Mouse (Mus musculus) forebrain, embryonic 15.5 days (tissue): ENCODE results near the gene Slc6a17. TPM values are rescaled to one million over a fixed set of nuclear protein-coding genes. Genes with fewer than 3 reads are reported as not detected.

Experiments
- ATAC-seq: fragments of 200-750 bp; cut with Nextera tagmentation; replicated peaks from 2 replicates; pipeline ENCODE4 v1.8.0; 2017; ENCODE audit warnings: mild to moderate bottlenecking, moderate TSS enrichment, moderate library complexity
- H3K27ac ChIP-seq: fragments of 300-500 bp; sonication (generic); replicated peaks from 2 replicates; pipeline ENCODE4 v1.5.1; 2015; ENCODE audit warnings: mild to moderate bottlenecking, inconsistent platforms
- H3K27me3 ChIP-seq: fragments of 300-500 bp; sonication (generic); 2 replicates; pipeline ENCODE4 v1.6.1; 2015; ENCODE audit warnings: inconsistent platforms
- H3K36me3 ChIP-seq: fragments of 300-500 bp; sonication (generic); 2 replicates; pipeline ENCODE4 v1.6.1; 2015; ENCODE audit warnings: mild to moderate bottlenecking, inconsistent platforms
- H3K4me1 ChIP-seq: fragments of 300-500 bp; sonication (generic); 2 replicates; pipeline ENCODE4 v1.6.1; 2015; ENCODE audit warnings: inconsistent platforms
- H3K4me2 ChIP-seq: fragments of 300-500 bp; sonication (generic); replicated peaks from 2 replicates; pipeline ENCODE4 v1.6.1; 2015; ENCODE audit warnings: mild to moderate bottlenecking, inconsistent platforms
- H3K4me3 ChIP-seq: fragments of 300-500 bp; sonication (generic); 2 replicates; pipeline ENCODE4 v1.5.1; 2015; ENCODE audit warnings: mild to moderate bottlenecking, inconsistent platforms
- H3K9ac ChIP-seq: fragments of 300-500 bp; sonication (generic); replicated peaks from 2 replicates; pipeline ENCODE4 v1.6.1; 2015; ENCODE audit warnings: mild to moderate bottlenecking, inconsistent platforms
- H3K9me3 ChIP-seq: fragments of 300-500 bp; sonication (generic); 2 replicates; pipeline ENCODE4 v1.6.1; 2016; ENCODE audit warnings: inconsistent platforms
- WGBS: fragments of 180-500 bp; shearing (Covaris S2); methylation state at CpG from one replicate; pipeline ENCODE4 v1.1.7; 2015; ENCODE audit warnings: mixed read lengths; 5-methylcytosine and 5-hydroxymethylcytosine counted together
- polyA plus RNA-seq: library from polyadenylated mRNA; unstranded; fragments of >200 nt; fragmentation: Nextera tagmentation; extraction: Ambion mirVana; gene quantifications from 2 replicates; pipeline ENCODE4 v1.2.1, GENCODE M21; 2015

The Slc6a17 gene
- polyA plus RNA-seq, 1 experiment from 2014 or later, result 17.2 TPM

DNA sequence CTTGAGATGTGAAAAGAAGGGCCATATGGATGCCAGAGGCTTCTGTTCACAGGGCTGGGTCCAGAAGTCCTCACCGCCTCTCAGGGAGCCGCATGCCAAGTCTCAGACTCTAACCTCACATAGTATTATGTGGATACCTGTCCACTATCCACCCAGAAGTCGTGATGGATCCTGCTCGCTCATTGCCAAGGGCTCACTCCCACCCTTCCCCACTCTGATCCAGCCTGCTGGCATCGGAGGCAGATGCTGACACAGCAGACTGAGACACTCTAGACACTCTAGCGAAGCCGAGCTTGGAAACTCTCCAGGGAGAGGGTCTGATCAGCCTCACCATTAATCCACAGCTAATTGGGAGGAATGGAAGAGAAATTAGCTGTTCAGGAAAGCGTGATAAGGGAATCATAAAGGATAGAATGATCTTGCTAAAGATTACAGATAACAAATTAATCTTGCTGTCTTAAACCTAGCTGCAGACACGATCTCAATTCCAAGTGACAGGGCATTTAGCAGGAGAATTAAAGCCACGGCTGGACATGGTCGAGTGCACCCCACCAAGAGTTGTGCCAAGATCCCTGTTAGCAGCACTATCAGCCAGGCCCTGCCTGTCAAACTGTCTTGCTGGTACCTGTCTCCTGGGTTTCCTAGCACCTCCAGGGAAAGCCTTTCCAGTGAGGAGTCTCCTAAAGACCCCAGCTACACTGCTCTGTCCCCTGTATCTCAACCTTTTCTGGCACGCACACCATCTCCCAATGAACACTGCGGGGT, 21.6 kb downstream of the Slc6a17 start:
- Histone ChIP-seq H3K9ac (0 out of 2 replicates have a peak overlapping the region, but pooled peaks have one; percentile 17), H3K27me3 (no peaks in the 10 kb centered on the region), H3K36me3 (no peaks in the 10 kb centered on the region), H3K4me2 (no peak overlapping the region), H3K9me3 (no peaks in the 10 kb centered on the region), H3K27ac (peak overlapping the region; percentile 69), H3K4me3 (no peak overlapping the region), H3K4me1 (peaks cover 43% of the 10 kb centered on the region)
- peak; percentile 60 for ATAC-seq
- 40% methylated on average over 13 of the region's 13 CpGs for WGBS

DNA sequence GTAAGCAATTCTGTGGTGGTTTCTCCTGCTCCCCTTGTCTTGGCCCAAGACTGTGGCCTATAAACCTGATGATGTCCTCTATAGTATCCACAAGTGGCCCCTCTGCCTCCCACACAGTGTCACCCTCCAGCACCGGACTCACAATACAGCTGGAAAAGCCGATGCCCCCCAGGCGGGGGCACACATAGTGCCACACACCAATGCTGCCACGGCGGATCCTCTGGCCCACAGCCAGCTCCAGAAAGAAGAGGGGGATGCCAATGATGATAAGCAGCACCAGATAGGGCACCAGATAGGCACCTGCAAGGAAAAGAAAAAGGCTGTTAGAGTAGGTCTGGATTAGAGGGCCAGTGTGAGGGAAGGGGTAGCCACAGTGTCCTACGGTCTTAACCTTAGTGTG, 22.3 kb downstream of the Slc6a17 start:
- no peaks in the 10 kb centered on the region for H3K9me3 ChIP-seq
- H3K4me3 ChIP-seq, result no peak overlapping the region
- no peaks in the 10 kb centered on the region for H3K36me3 ChIP-seq
- ATAC-seq, result no peak
- H3K4me1 ChIP-seq, result peaks cover 45% of the 10 kb centered on the region
- H3K27me3 ChIP-seq, result no peaks in the 10 kb centered on the region
- H3K27ac ChIP-seq, result peak overlapping the region; percentile 69
- H3K9ac ChIP-seq, result no peak overlapping the region
- H3K4me2 ChIP-seq, result no peak overlapping the region
- 77% methylated on average over 6 of the region's 6 CpGs for WGBS

DNA sequence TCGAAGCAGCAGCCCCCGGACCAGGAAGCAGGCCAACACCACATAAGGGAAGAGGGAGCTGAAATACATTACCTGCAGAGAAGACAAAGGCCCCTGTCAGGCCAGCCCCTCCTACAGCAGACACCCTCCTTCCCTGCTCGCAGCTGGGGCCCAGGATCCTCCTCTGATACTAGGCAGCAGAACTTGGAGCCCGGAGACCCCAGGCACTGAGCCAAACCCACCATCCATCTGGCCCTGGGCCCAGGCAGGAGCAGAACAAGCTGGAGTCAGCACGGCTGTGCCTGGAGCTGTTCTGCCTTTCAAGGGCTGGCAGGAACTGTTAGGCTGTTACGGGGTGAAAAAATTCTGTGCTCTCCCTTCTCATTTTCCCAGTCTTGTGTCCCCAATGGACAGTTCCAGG, 26.4 kb downstream of the Slc6a17 start:
- peaks cover 39% of the 10 kb centered on the region for H3K4me1 ChIP-seq
- 24% methylated on average over 6 of the region's 6 CpGs for WGBS
- H3K9me3 ChIP-seq, result no peaks in the 10 kb centered on the region
- H3K27me3 ChIP-seq, result no peaks in the 10 kb centered on the region
- ATAC-seq, result peak; percentile 91
- H3K36me3 ChIP-seq, result no peaks in the 10 kb centered on the region
- H3K27ac ChIP-seq, result peak overlapping the region; percentile 92
- no peak overlapping the region for H3K4me3 ChIP-seq
- H3K4me2 ChIP-seq, result no peak overlapping the region
- H3K9ac ChIP-seq, result no peak overlapping the region

DNA sequence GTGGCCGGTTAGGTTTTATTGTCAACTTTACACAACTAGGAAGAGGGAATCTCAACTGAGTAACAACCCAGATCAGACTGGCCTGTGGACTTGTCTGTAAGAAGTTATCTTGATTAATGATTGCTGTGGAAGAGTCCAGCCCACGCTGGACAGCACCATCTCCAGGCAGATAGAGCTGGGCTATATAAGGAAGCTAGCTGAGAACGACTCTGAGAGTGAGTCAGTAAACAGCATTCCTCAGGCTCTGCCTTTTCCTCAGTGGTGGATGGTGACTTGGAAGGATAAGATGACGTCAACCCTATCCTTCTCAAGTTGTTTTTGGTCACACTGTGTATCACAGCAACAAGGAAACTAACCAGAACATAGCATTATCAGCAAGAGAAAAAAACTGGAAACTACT, 29.2 kb downstream of the Slc6a17 start:
- WGBS, result 76% methylated on average over 4 of the region's 4 CpGs
- H3K9ac ChIP-seq, result no peak overlapping the region
- no peaks in the 10 kb centered on the region for H3K9me3 ChIP-seq
- no peaks in the 10 kb centered on the region for H3K27me3 ChIP-seq
- H3K4me2 ChIP-seq, result no peak overlapping the region
- H3K27ac ChIP-seq, result no peak overlapping the region
- H3K4me3 ChIP-seq, result no peak overlapping the region
- peaks cover 27% of the 10 kb centered on the region for H3K4me1 ChIP-seq
- no peaks in the 10 kb centered on the region for H3K36me3 ChIP-seq
- no peak for ATAC-seq

DNA sequence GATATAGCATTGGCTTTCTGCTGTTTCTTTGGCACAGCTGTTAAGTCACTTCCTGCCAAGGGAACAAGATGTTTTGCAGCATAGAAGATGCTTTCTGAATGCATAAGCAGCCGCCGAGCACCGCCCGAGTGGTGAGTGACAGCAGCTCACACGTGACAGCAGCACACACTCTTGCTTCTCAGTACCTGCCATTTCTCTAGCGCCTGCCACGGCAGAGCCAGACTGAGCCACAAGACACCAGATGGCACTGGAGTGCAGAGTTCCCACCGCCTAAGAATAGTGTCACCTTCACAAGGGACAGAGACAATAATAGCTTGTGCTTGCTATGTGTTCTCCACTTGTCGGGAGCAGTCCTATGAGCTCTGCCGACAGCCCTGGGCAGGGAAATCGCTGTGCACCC, 34.5 kb downstream of the Slc6a17 start:
- no peaks in the 10 kb centered on the region for H3K9me3 ChIP-seq
- peak overlapping the region; percentile 31 for H3K27ac ChIP-seq
- H3K27me3 ChIP-seq, result no peaks in the 10 kb centered on the region
- ATAC-seq, result peak; percentile 99
- peaks cover 14% of the 10 kb centered on the region for H3K4me1 ChIP-seq
- H3K9ac ChIP-seq, result no peak overlapping the region
- 20% methylated on average over 11 of the region's 11 CpGs for WGBS
- H3K36me3 ChIP-seq, result no peaks in the 10 kb centered on the region
- no peak overlapping the region for H3K4me2 ChIP-seq
- no peak overlapping the region for H3K4me3 ChIP-seq

DNA sequence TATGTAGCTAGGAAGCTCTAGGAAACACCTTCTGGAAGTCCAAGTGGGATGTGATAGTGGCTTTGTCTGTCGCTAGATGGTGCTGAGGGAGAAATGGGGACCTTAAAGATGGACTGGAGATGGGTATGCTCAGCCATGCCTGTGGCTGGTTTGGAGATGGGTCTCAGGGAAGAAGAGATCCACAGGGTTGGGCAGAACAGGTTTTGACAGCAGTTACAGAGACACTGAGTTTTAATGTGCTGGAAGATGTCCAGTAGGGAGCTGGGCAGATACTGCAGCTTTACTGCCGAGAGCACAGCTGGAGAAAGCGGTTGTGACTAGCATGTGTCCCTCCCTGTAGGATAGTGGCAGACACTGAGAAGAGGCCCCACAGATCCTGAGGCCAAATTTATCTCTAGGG, 37.2 kb downstream of the Slc6a17 start:
- WGBS, result 71% methylated on average over 3 of the region's 3 CpGs
- no peak for ATAC-seq
- no peak overlapping the region for H3K4me2 ChIP-seq
- H3K27ac ChIP-seq, result 0 out of 2 replicates have a peak overlapping the region, but pooled peaks have one; percentile 39
- H3K9me3 ChIP-seq, result no peaks in the 10 kb centered on the region
- no peaks in the 10 kb centered on the region for H3K36me3 ChIP-seq
- no peak overlapping the region for H3K4me3 ChIP-seq
- no peak overlapping the region for H3K9ac ChIP-seq
- H3K27me3 ChIP-seq, result no peaks in the 10 kb centered on the region
- peaks cover 14% of the 10 kb centered on the region for H3K4me1 ChIP-seq

DNA sequence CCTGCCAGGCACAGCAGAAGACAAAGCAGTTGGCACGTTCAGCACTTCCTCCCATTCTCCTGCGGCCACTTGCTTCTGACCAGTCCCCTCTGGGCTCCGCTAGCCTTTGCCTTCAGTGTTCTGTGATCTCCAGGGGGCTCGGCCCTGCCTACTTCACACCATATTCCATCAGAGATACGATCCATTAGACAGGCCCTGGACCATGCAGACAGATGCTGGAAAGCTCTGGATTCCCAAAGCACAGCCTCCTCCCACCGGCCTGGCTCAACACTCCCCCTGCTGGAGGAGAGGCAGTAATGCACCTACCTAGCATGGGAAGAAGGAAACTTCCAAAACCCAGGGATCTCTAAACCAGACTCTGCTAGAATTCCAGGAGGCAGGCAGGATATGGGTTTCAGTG, 45.6 kb downstream of the Slc6a17 start:
- Histone ChIP-seq H3K4me2 (no peak overlapping the region), H3K27ac (no peak overlapping the region), H3K4me3 (no peak overlapping the region), H3K9ac (no peak overlapping the region), H3K4me1 (0 out of 2 replicates have a peak, but pooled peaks cover 2% of the 10 kb centered on the region), H3K9me3 (no peaks in the 10 kb centered on the region), H3K27me3 (no peaks in the 10 kb centered on the region), H3K36me3 (no peaks in the 10 kb centered on the region)
- WGBS, result 40% methylated on average over 6 of the region's 6 CpGs
- ATAC-seq, result peak; percentile 65

DNA sequence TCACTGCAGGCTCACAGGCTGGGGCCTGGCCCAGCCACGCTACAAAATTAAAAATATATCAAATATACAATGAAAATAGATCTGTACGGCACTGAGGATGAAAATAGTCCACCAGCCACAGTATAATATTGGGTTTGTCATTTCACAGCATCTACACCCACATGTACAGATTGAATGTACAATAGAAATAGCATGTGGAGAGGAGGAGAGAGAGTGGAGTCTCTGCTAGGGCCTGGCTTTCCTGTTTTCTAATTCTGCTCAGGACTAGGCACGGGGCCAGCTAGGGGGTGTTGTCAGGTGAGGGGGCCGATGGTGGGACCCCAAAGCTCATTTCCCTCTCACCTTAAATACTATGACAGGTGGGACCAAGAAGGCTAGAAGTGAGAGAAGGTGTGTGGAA, 48.8 kb downstream of the Slc6a17 start:
- 81% methylated on average over 4 of the region's 4 CpGs for WGBS
- no peak for ATAC-seq
- Histone ChIP-seq H3K27me3 (0 out of 2 replicates have a peak, but pooled peaks cover 3% of the 10 kb centered on the region), H3K4me1 (0 out of 2 replicates have a peak, but pooled peaks cover 2% of the 10 kb centered on the region), H3K4me2 (no peak overlapping the region), H3K9ac (no peak overlapping the region), H3K27ac (no peak overlapping the region), H3K4me3 (no peak overlapping the region), H3K9me3 (no peaks in the 10 kb centered on the region), H3K36me3 (no peaks in the 10 kb centered on the region)

DNA sequence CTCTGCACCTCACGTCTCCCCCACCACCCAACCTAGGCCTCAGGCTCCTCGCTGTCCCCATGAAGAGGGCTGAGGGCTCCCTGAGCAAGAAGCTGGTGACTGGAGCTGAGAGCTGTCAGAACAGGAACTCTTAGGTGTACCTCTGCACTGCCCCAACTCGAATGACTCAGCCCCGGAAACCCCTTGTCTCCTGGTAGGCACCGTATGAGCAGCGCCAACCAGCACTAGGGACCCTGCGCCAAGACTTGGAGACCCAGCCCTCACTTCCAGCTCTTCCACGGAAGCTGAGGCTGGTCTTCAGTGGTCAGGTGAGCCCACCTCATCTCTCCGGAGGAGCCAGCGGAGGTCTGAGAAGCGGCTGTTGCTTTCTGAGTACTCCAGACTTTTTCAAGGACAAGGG, 49.7 kb downstream of the Slc6a17 start:
- no peak overlapping the region for H3K4me2 ChIP-seq
- 91% methylated on average over 11 of the region's 11 CpGs for WGBS
- no peak overlapping the region for H3K27ac ChIP-seq
- no peak overlapping the region for H3K4me3 ChIP-seq
- H3K9ac ChIP-seq, result no peak overlapping the region
- 0 out of 2 replicates have a peak, but pooled peaks cover 2% of the 10 kb centered on the region for H3K4me1 ChIP-seq
- H3K9me3 ChIP-seq, result no peaks in the 10 kb centered on the region
- no peaks in the 10 kb centered on the region for H3K36me3 ChIP-seq
- no peak for ATAC-seq
- H3K27me3 ChIP-seq, result peaks cover 5% of the 10 kb centered on the region; the same call in 1 of the 2 replicates

DNA sequence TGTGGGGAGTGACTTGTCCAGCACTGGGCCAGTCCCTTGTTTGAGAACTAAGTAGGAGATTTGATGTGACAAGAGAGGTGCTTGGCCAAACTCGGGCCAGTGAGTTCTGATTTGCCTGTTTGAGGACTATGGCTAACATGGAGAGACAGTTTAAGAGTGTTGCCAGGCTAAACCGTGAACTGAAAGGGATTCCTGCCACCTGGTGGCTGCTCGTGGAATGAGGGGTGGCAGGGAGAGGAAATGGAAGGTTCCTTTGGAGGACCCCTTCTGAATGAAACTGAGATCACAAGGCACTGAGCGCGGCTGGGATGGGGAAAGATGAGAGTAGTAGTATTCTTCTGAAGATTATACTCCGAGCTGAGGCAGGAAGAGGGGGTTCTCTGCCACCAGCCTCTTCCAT, 51.2 kb downstream of the Slc6a17 start:
- peaks cover 17% of the 10 kb centered on the region for H3K27me3 ChIP-seq
- no peak overlapping the region for H3K27ac ChIP-seq
- H3K4me3 ChIP-seq, result no peak overlapping the region
- H3K4me2 ChIP-seq, result no peak overlapping the region
- ATAC-seq, result peak; percentile 38
- no peaks in the 10 kb centered on the region for H3K4me1 ChIP-seq
- no peak overlapping the region for H3K9ac ChIP-seq
- 5% methylated on average over 6 of the region's 6 CpGs for WGBS
- no peaks in the 10 kb centered on the region for H3K9me3 ChIP-seq
- no peaks in the 10 kb centered on the region for H3K36me3 ChIP-seq

DNA sequence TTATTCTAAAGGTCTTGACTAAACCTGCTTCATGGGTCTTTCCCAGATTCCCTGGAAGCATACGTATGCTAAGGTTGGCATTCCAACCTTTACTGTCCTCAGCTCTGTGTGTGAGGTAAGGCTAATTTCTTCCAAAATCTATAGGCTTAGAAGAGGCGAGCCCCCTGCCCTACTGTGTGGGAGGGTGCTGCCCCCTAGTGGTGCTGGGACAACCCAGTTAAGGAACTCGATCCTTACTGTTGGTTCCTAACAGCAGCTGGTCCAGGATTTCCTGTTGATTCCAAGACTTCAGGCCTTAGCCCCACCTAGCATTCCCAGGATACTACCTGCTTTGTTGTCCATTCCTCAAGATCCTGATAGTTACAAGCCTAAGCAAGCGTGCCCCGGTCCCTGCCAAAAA, 55.7 kb downstream of the Slc6a17 start:
- no peaks in the 10 kb centered on the region for H3K9me3 ChIP-seq
- H3K27me3 ChIP-seq, result peaks cover 60% of the 10 kb centered on the region
- no peak for ATAC-seq
- H3K36me3 ChIP-seq, result no peaks in the 10 kb centered on the region
- peaks cover 29% of the 10 kb centered on the region for H3K4me1 ChIP-seq
- H3K4me2 ChIP-seq, result no peak overlapping the region
- no peak overlapping the region for H3K27ac ChIP-seq
- no peak overlapping the region for H3K9ac ChIP-seq
- 18% methylated on average over 5 of the region's 5 CpGs for WGBS
- no peak overlapping the region for H3K4me3 ChIP-seq

DNA sequence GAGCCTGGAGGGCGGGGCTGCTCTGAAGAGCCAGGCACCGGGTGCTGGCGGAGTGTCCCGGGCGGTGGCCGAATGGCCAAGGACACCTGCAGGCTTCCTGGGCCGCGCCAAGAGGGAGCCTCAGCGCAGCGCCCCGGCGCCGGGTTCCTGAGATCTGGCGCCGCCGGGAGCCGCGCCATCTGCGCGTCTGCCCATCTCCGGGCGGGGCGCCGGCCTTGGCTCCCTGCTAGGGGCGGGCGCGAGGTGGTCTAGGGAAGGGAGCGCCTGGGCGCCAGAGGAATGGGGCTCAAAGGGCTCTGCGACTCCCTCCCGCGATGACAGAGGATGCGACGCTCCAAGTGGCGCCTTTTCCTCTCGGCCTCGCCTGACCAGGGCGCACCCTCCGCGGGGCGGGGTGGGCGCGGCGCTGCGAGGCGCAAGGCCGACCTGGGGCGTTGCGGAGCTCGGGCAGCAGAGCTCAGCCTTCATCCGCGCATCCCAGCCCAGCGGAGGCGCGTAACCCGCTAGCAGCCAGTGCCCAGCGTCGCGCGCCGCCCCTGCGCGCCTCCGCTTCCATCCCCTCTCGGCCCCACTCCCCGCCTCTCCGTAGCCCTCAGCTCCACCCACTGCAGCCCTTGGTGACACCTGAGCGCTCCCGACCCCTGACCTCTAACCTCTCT, 57.9 kb downstream of the Slc6a17 start:
- peak; percentile 64 for ATAC-seq

More for the DNA sequence above, 57.9 kb downstream of the Slc6a17 start:
- Histone ChIP-seq H3K9me3 (no peaks in the 10 kb centered on the region), H3K4me2 (peak overlapping the region; percentile 99), H3K36me3 (no peaks in the 10 kb centered on the region), H3K9ac (peak overlapping the region; percentile 60), H3K4me3 (peak overlapping the region; percentile 61), H3K4me1 (peaks cover 29% of the 10 kb centered on the region), H3K27me3 (peaks cover 76% of the 10 kb centered on the region), H3K27ac (no peak overlapping the region)
- WGBS, result under 1% methylated on average over 60 of the region's 69 CpGs
